Mouse (Mus musculus) mature B cell (primary cell): Measurements from ENCODE around the gene Nrsn2.

Experiments used
- in situ Hi-C: fragments of 300-500 bp; cut with MboI; formaldehyde crosslinking; loops from 2 replicates; pipeline ENCODE4 v1.14.3; 2019

Nrsn2 gene

DNA sequence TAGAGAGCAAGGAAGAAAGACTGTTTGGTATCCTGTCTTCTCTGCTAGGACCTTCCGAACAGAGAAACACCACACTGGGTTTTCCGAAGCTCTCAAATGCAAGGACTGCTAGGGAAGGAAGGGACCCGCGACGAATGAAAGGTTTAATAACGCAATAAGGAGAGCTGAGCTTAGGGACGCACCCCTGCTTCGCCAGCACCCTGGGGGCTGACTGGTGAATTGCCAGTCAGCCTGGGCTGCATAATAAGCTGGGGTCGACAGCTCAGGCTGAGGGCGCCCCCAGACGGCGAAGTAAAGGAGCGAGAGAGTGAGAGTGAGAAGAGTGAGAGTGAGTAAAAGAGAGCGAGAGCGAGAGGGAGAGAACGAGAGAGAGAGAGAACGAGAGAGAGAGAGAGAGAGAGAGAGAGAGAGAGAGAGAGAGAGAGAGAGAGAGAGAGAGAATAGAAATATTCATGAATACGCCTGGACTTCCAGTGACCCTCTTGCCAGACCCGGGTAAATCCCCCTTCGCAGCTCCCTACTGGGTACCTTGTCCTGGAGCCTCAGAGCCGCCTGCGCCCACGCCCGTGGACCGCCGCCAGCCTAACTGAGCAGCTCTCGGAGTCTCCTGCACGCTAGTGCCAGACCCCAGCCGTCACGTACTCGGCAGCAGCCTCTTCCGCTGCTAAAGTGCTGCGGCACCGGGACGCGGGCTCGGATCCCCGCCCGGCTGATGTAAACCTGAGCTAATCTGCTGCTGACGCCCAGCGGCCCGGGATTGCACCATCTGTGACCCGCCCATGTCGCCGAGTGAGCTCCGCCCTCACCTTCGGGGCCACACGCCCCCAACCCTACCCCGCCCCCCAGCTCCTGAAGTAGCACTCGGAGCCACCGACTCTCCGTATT is 32.9 kb downstream of the Nrsn2 start, which contains the start of gene Trib3:
Trib3 (minus strand) TSS at position 704 of the 885 bp plus-strand sequence.
- in situ Hi-C loops, result no loop called here

DNA sequence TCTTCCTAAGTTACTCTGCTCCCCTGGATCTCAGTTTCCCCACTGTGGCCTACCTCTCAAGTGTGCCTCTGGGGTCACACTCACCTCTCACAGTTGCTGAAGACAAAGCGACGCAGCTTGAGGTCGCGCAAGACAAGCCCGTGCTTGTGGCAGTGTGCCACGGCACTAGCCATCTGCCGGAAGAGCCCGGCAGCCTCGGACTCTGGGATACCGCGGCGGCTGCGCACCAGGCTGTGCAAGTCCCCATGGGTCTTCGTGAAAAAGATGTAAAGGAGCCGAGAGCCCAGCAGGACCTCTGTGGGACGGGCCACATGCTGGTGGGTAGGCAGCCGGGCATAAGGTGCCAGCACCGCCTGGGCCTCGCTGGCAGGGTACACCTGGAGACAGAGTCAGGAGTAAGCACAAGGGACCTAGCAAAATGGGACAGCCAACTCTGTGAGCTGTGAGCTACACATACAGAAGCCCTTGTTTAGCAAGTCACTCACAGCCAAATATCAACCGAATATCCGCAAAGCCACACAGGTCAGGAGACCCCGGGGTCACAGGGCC is 36.7 kb downstream of the Nrsn2 start:
- in situ Hi-C loops, result no loop called here

DNA sequence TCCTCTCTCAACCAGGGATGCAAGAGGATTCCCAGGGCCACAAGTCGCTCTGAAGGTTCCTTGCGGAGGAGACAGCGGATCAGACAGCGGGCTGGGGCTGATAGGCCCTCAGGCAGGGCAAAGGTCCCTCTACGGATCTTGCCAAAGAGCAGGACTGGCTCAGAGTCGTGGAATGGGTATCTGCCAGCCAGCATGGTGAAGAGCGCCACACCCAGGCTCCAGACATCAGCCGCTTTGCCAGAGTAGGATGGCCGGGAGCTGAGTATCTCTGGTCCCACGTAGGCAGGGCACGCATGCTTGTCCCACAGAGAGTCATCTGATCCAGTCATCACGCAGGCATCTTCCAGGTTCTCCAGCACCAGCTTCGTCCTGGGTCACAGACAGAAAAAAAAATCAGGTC is 38.1 kb downstream of the Nrsn2 start:
- in situ Hi-C loops, result no loop called here

DNA sequence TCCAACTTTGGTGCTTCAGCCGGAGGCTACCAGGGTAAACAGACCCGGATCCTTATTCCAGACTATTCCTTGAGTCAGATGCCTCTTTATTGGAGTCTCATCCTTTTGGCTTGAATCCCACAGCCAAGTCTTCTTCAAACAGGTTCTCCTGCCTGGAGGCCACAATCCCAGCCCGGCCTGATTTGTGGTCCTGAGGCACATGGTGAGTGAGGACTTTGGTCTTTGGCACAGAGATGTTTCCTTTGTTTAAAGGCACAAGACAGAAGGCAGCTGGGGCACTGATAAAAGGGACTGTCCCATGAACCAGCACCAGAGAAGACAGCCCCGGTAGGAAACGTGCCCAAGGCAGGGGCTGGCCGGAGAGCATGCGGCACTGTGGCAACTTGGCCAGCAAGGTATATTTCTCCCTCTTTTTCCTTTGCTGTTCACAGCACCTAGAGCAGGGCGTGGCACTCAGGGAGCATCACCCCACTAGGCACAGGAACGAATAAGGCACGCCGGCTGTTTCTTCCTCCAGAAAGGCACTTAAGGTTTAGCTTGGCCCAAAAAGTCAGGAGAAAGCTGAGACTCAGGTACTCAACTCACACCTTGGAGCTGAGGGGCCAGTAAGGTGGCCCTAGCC is 38.7 kb downstream of the Nrsn2 start:
- in situ Hi-C loops, result no loop called here

DNA sequence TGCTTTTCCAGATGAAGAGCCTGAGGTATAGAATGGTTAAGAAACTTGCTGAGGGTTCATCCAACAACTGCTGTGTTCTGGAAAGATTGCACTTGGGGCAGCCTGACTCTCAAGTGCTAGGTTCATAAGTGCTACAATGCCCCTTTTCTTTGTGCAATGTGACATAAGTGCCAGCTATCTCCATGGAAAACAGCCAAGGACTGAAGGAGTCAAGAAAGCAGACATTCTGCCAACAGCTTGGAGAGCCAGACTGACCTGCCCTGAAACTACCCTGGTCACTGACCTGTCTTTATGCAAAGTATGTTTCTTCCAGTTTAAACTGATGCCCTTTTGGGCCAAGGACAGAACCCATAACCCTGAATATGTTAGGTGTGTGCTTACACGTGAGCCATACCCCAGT is 39.6 kb downstream of the Nrsn2 start:
- in situ Hi-C loops, result no loop called here

DNA sequence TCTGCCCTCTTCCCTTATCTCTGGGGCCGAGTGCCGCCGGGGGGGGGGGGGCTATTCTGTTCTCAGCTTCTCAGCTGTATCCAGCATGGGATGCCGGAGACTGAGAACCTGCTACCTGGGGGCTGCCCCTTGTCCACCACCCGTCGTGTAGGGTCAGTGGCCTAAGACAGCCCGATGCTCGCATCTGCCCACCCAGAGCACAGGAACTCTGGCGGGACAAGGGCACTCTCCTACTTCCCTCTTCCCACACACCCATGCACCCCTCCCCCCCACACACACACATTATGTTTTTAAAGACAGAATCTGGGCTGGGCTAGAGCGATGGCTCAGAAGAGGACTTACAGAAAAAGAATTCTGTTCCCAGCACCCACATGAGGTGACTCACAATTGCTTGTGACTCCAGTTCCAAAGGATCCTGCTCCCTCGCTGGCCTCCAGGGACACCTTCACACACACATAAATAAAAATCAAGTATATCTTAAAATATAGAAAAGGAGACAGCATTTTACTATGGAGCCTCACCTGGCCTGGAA is 41.1 kb downstream of the Nrsn2 start:
- in situ Hi-C loops, result no loop called here

DNA sequence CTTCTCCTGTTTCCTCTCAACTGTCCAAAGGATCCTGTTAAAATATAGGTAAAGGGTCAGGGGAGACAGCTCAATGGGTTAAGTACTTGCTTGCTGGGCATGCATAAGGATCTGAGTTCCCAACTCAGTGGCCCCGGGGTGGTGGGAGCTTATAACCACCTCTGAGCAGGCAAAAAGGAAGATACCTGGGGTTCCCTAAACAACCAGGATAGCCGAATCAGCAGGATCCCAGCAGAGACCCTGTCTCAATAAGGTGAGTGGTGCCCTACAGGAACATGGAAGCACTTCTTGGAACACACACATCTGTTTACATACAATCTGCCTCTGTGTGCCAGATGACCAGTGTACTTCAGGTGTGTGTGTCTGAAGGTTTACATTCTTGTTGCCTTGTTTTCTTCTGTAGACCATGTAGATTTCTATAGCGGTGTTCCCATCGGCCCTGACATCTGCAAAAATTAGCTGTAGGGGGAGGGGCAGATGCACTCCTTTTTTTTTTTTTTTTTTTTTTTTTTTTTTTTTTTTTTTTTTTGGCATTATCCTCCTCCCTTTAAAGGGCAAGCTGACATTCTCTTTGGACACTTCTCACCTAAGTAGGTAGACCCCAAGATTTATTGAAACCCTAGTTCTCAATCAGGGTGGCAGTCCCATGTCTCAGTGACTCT is 43.0 kb downstream of the Nrsn2 start:
- in situ Hi-C loops, result no loop called here

DNA sequence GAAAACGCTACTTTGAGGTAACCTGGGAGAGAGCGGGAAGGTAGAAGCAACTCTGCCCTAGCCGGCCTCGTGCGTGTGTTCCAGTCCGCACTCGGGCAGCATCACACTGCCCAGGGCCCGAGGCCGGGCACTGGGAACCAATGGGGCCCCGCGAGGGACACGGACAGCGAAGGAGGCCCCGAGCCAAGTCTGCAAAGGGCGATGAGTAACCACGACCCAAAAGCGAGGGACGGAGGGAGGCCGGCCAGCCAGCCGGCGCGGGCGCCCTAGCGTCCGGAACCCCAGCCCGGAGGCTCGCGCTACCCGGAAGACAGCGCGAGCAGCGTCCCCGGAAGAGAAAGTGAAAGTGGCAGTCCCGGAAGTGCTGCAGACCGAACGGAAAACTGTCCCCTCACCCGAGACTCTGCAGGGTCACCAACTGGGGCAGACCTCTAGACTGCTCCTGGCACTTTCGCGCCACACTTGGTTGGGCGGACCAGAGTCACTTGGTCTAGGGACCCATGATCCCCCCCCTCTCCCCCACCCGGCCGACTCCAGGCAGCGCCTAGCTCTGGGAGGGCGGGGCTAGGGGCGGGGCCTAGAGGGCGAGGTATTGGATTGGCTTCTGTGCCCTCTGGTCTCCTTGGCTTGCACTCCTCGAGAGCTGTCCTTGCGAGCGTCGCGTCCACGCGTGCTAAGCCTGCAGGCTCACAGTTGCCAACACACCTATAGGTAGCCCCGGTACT is 44.2 kb downstream of the Nrsn2 start, which contains the start of gene Rbck1:
Rbck1 (minus strand) TSS at position 553 of the 725 bp plus-strand sequence.
- in situ Hi-C loops, result no loop called here

DNA sequence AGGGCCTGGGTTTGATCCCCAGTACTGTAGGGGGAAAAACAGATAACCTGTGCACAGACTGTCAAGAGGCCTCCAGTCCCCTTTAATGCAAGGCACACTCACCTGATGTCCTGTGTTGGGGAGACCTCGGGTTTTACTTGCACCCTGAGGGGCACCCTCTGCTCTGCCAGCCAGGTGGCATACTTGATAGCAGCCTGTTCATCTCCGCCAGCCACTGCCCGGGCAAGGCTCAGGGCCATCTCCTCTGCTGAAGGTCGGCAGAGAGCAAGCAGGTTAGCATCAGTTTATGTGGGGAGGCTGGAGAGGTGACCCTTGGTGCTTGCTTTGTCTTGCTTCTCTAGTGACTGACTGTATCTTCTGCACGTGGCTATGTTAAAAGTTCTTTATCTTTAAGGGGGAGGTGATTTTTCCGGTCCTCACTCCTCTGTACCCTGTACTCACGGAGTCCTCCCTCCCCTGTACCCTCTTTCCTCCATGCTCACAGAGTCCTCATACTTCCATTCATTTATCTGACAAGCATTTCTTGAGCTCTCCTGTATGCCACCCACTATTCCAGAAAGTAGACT is 45.5 kb downstream of the Nrsn2 start:
- in situ Hi-C loops, result no loop called here

DNA sequence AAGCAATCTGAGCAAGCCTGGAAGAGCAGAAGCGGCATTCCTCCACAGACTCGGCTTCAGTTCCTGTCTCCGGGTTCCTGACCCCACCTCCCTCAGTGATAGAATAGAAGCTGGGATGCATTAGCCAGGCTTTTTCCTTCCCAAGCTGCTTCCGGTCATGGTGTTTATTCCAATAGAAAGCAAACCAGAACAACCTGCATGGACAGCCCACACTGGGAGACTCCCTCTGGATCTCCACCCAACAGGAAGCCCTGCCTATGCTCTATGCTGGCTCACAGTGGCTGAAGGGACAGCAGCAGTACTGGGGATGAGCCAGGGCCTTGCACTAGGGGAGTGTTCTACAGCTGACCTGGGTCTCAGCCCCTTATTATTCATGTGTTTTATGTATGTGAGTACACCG is 48.5 kb downstream of the Nrsn2 start:
- in situ Hi-C loops, result no loop called here

DNA sequence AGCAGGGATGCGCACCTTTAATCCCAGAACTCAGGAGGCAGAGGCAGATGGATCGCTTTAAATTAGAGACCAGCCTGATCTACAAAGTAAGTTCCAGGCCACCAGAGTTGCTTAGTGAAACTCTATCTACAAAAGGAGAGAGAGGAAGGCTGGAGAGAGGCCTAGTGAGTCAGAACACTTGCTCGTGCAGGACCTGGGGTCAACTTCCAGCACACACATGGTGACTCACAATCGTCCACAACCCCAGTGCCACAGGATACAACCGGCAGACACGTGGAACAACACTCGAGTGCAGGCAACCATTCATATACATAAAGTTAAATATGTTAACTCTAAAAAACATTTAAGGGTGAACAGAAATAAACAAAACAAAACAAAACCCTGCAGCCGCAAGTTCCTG is 49.8 kb downstream of the Nrsn2 start:
- in situ Hi-C loops, result no loop called here

DNA sequence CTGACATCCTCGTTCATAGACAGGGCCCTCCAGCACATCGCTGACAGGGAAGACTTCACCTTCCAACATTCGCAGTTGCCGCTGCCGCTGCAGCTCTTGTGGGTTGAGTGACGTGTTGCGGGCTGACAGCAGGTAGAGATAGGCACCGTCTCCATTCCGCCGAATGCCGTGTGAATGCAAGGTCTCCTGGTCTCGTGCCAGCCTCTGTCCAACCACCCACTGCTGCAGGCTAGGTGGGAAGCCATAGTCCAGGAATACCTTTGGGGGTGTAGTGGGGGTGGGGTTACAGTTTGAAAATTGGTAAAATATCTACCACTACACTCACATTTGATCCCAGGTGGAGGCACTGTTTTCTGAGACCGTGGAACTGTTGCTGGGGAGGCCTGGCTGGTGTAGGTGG is 50.3 kb downstream of the Nrsn2 start:
- in situ Hi-C loops, result no loop called here

DNA sequence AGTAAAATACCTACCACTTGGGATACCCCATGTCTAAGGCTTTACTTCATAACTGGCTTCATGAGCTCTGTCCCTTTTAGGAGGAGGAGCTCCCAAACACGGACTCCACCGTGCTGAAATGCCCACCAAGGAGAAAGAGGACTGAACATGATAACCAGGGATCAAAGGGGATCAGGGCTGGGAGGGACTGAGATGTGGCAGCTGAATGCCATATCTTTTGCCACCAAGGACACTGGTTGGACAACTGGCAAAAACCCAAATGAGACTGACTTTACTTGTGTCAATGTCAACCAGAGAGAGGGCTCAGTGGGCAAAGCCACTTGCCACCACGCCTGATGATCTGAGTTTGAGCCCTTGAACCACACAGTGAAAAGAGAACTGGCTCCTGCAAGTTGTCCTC is 51.6 kb downstream of the Nrsn2 start:
- in situ Hi-C loops, result no loop called here

DNA sequence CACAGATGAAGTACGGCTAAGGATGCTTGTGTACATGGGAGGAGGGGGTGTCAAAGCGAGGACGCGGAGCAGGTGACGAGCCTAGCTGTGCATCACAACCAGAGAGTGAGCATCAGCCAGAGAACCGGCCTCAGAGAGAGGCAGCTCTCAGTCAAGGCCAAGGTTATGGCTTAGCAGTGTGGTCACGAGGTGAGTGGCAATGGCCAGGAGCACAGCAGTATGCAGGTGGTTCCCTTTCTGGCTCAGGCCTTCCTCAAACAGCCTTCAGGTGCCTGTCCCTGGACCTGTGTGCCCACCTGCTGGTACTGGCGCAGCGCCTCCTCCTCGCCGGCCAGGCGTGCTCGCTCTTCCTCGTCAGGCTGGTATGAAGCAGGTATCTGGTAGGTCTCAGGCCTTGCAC is 52.5 kb downstream of the Nrsn2 start:
- in situ Hi-C loops, result no loop called here

DNA sequence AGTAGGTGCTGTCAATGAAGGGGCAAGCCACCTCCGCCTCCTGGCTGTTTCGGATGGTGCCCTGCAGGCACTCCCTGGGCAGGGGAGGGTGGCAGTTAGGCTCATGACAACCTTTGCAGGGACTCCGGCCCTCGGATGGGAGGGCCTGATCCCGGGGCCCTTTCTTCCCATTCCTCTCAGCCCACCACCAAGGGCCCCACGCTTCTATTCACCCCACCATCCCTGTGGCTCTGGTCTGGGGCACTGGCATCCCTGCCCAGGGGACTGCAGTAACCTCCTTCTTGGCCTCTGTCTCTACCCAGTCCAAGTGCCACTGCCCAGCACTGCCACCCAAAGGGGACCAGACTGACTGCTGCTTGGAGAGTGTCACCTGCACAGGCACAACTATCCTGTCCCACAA is 54.2 kb downstream of the Nrsn2 start:
- in situ Hi-C loops, result no loop called here

DNA sequence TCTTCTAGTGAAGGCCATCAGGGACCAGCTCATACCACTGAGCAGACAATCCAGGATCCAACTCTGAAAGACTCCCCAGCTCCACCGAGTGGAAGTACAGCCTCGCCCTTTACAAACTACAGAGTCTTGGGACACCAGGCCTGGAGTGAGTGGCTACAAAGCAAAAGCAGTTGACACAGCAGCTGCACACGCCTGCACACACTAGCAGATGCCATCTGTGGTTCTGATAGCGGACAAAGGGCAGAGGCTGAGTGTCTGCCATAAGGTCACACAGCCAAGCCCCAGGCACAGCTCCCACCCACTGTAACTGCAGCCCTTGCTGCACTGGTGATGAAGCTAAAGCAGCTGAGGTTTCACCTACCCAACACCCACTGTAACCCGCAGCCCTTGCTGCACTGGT is 54.9 kb downstream of the Nrsn2 start:
- in situ Hi-C loops, result no loop called here
